Mouse (Mus musculus): Measurements from ENCODE around the gene Mrps35. TPM values are rescaled to one million over a fixed set of nuclear protein-coding genes. Genes with fewer than 3 reads are reported as not detected.
A peak's percentile ranks its signal among the peaks of the same experiment; 100 is the strongest.

Gene Mrps35
- polyA plus RNA-seq, 1 experiment = 9.4 TPM

- no peaks in the 10 kb centered on the region for H3K27me3 ChIP-seq (ENCODE audit: control insufficient read depth, insufficient read depth, low read length)
- 87% methylated on average over 3 of the region's 3 CpGs for WGBS
- H3K36me3 ChIP-seq (ENCODE audit: control insufficient read depth, insufficient read depth, low read length) = no peaks in the 10 kb centered on the region
- no peak overlapping the region for H3K27ac ChIP-seq (ENCODE audit: control insufficient read depth, insufficient read depth, low read length)
- H3K4me3 ChIP-seq (ENCODE audit: control insufficient read depth, insufficient read depth, low read length) = no peak overlapping the region
- TF ChIP-seq POLR2A (IDR thresholded peaks at IDR 0.05; ENCODE audit: control insufficient read depth, extremely low read depth, insufficient read depth, low read length, poor library complexity) = no peak
- TF ChIP-seq CTCF (IDR thresholded peaks at IDR 0.05; ENCODE audit: borderline replicate concordance, control insufficient read depth, extremely low read depth, insufficient read depth, low read length, poor library complexity) = no peak
- no peak for DNase-seq
- H3K4me1 ChIP-seq (replicated peaks; ENCODE audit: control insufficient read depth, insufficient read depth, low read length) = peaks cover 16% of the 10 kb centered on the region
These were observed 46.0 kb downstream of the Mrps35 start for GRCm38 (mm10) chr6:147088517-147088916.

- H3K4me1 ChIP-seq (replicated peaks; ENCODE audit: control insufficient read depth, insufficient read depth, low read length) = peaks cover 18% of the 10 kb centered on the region
- TF ChIP-seq CTCF (IDR thresholded peaks at IDR 0.05; ENCODE audit: borderline replicate concordance, control insufficient read depth, extremely low read depth, insufficient read depth, low read length, poor library complexity) (no peak), POLR2A (IDR thresholded peaks at IDR 0.05; ENCODE audit: control insufficient read depth, extremely low read depth, insufficient read depth, low read length, poor library complexity) (no peak)
- no peak overlapping the region for H3K27ac ChIP-seq (ENCODE audit: control insufficient read depth, insufficient read depth, low read length)
- no peaks in the 10 kb centered on the region for H3K27me3 ChIP-seq (ENCODE audit: control insufficient read depth, insufficient read depth, low read length)
- DNase-seq = no peak
- no peak overlapping the region for H3K4me3 ChIP-seq (ENCODE audit: control insufficient read depth, insufficient read depth, low read length)
- 95% methylated on average over 5 of the region's 5 CpGs for WGBS
- H3K36me3 ChIP-seq (ENCODE audit: control insufficient read depth, insufficient read depth, low read length) = peaks cover 5% of the 10 kb centered on the region; the same call in 1 of the 2 replicates
These were observed 47.6 kb downstream of the Mrps35 start for GRCm38 (mm10) chr6:147090191-147090590.

GRCm38 (mm10) chr6:147091136-147092120 is 48.9 kb downstream of the Mrps35 start, which contains the start of gene Klhl42:
Gene Klhl42 (plus strand): TSS chr6:147091379.
- peak; percentile 84 for DNase-seq
- H3K4me3 ChIP-seq (ENCODE audit: control insufficient read depth, insufficient read depth, low read length) = peak within 1 kb of the TSS; percentile 89
- no peaks in the 10 kb centered on the region for H3K27me3 ChIP-seq (ENCODE audit: control insufficient read depth, insufficient read depth, low read length)
- WGBS = under 1% methylated on average over 99 of the region's 99 CpGs
- peaks cover 17% of the 10 kb centered on the region for H3K4me1 ChIP-seq (replicated peaks; ENCODE audit: control insufficient read depth, insufficient read depth, low read length)
- peaks cover 5% of the 10 kb centered on the region; the same call in 1 of the 2 replicates for H3K36me3 ChIP-seq (ENCODE audit: control insufficient read depth, insufficient read depth, low read length)
- TF ChIP-seq CTCF (IDR thresholded peaks at IDR 0.05; ENCODE audit: borderline replicate concordance, control insufficient read depth, extremely low read depth, insufficient read depth, low read length, poor library complexity) (no peak; the same call in 1 of the 2 replicates), POLR2A (IDR thresholded peaks at IDR 0.05; ENCODE audit: control insufficient read depth, extremely low read depth, insufficient read depth, low read length, poor library complexity) (peak; percentile 87)
- peak within 1 kb of the TSS; percentile 82 for H3K27ac ChIP-seq (ENCODE audit: control insufficient read depth, insufficient read depth, low read length)

GRCm38 (mm10) chr6:147092136-147092535 is 49.6 kb downstream of the Mrps35 start:
- Histone ChIP-seq H3K4me1 (replicated peaks; ENCODE audit: control insufficient read depth, insufficient read depth, low read length) (peaks cover 13% of the 10 kb centered on the region), H3K4me3 (ENCODE audit: control insufficient read depth, insufficient read depth, low read length) (peak overlapping the region; percentile 89), H3K27ac (ENCODE audit: control insufficient read depth, insufficient read depth, low read length) (peak overlapping the region; percentile 49), H3K36me3 (ENCODE audit: control insufficient read depth, insufficient read depth, low read length) (peaks cover 5% of the 10 kb centered on the region; the same call in 1 of the 2 replicates), H3K27me3 (ENCODE audit: control insufficient read depth, insufficient read depth, low read length) (no peaks in the 10 kb centered on the region)
- WGBS = 2% methylated on average over 15 of the region's 15 CpGs
- TF ChIP-seq CTCF (IDR thresholded peaks at IDR 0.05; ENCODE audit: borderline replicate concordance, control insufficient read depth, extremely low read depth, insufficient read depth, low read length, poor library complexity) = no peak
- no peak for TF ChIP-seq POLR2A (IDR thresholded peaks at IDR 0.05; ENCODE audit: control insufficient read depth, extremely low read depth, insufficient read depth, low read length, poor library complexity)
- DNase-seq = no peak

GRCm38 (mm10) chr6:147094771-147095170 is 52.2 kb downstream of the Mrps35 start:
- TF ChIP-seq POLR2A (IDR thresholded peaks at IDR 0.05; ENCODE audit: control insufficient read depth, extremely low read depth, insufficient read depth, low read length, poor library complexity) (no peak), CTCF (IDR thresholded peaks at IDR 0.05; ENCODE audit: borderline replicate concordance, control insufficient read depth, extremely low read depth, insufficient read depth, low read length, poor library complexity) (no peak)
- no peak for DNase-seq
- H3K36me3 ChIP-seq (ENCODE audit: control insufficient read depth, insufficient read depth, low read length) = peaks cover 5% of the 10 kb centered on the region; the same call in 1 of the 2 replicates
- no peaks in the 10 kb centered on the region for H3K27me3 ChIP-seq (ENCODE audit: control insufficient read depth, insufficient read depth, low read length)
- peaks cover 25% of the 10 kb centered on the region for H3K4me1 ChIP-seq (replicated peaks; ENCODE audit: control insufficient read depth, insufficient read depth, low read length)
- WGBS = 92% methylated on average over 7 of the region's 7 CpGs
- no peak overlapping the region for H3K27ac ChIP-seq (ENCODE audit: control insufficient read depth, insufficient read depth, low read length)
- H3K4me3 ChIP-seq (ENCODE audit: control insufficient read depth, insufficient read depth, low read length) = no peak overlapping the region

GRCm38 (mm10) chr6:147096109-147096508 is 53.5 kb downstream of the Mrps35 start:
- H3K4me3 ChIP-seq (ENCODE audit: control insufficient read depth, insufficient read depth, low read length) = no peak overlapping the region
- H3K27ac ChIP-seq (ENCODE audit: control insufficient read depth, insufficient read depth, low read length) = no peak overlapping the region
- no peaks in the 10 kb centered on the region for H3K27me3 ChIP-seq (ENCODE audit: control insufficient read depth, insufficient read depth, low read length)
- TF ChIP-seq POLR2A (IDR thresholded peaks at IDR 0.05; ENCODE audit: control insufficient read depth, extremely low read depth, insufficient read depth, low read length, poor library complexity) (no peak), CTCF (IDR thresholded peaks at IDR 0.05; ENCODE audit: borderline replicate concordance, control insufficient read depth, extremely low read depth, insufficient read depth, low read length, poor library complexity) (no peak)
- peaks cover 5% of the 10 kb centered on the region; the same call in 1 of the 2 replicates for H3K36me3 ChIP-seq (ENCODE audit: control insufficient read depth, insufficient read depth, low read length)
- peaks cover 31% of the 10 kb centered on the region for H3K4me1 ChIP-seq (replicated peaks; ENCODE audit: control insufficient read depth, insufficient read depth, low read length)
- no peak for DNase-seq
- 98% methylated on average over 4 of the region's 4 CpGs for WGBS
